Mouse (Mus musculus) liver, adult 2 months (tissue): ENCODE measurements around the gene Slc5a11.

Experiments used
- CTCF ChIP-seq: fragments of 200-500 bp; IDR thresholded peaks from 2 replicates; pipeline ENCODE4 v1.5.1; 2011; ENCODE audit warnings: low read depth, low read length, control low read depth
- POLR2A ChIP-seq: fragments of 200-500 bp; IDR thresholded peaks from 2 replicates; pipeline ENCODE4 v1.6.1; 2011; ENCODE audit warnings: low read length, control low read depth; ENCODE audit not compliant: insufficient read depth; ENCODE audit errors: extremely low read depth

DNA sequence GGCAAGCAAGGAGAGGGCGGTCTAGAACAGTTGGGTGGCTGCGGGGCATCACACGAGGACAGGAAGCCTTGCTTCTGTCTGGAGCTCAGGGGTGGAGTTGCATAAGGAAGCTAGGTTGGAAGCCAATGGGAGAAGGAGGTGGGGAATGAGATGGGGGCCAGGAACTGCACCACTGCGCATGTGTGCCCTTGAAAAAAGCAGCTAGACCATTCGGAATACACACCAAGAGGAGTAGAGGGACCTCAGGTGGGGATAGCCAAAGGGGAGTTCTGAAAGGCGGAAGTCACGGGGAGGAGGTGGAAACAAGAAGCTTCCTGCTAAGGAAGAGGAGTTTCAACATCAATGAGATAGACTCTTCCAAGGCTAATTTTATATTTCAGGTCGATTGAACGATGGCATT is 13.9 kb upstream of the Slc5a11 start:
- TF ChIP-seq CTCF (no peak), POLR2A (no peak)
